Mouse (Mus musculus) heart, embryonic 11.5 days (tissue): ENCODE results near the gene Meaf6. TPM values are rescaled to one million over a fixed set of nuclear protein-coding genes. Genes with fewer than 3 reads are reported as not detected.

Experiments
- ATAC-seq: fragments of 200-750 bp; cut with Nextera tagmentation; replicated peaks from 2 replicates; pipeline ENCODE4 v1.8.0; 2017; ENCODE audit warnings: moderate library complexity; ENCODE audit not compliant: insufficient number of reproducible peaks, low FRiP score, low TSS enrichment
- H3K27ac ChIP-seq: fragments of 300-500 bp; sonication (generic); 2 replicates; pipeline ENCODE4 v1.5.1; 2014; ENCODE audit warnings: mild to moderate bottlenecking, low read depth, low read length
- H3K27me3 ChIP-seq: fragments of 300-500 bp; sonication (generic); 2 replicates; pipeline ENCODE4 v1.6.1; 2014; ENCODE audit warnings: mild to moderate bottlenecking, low read length, mixed read lengths; ENCODE audit not compliant: control insufficient read depth, insufficient read depth
- H3K36me3 ChIP-seq: fragments of 300-500 bp; sonication (generic); 2 replicates; pipeline ENCODE4 v1.6.1; 2014; ENCODE audit warnings: mild to moderate bottlenecking, low read length, moderate library complexity, mixed read lengths; ENCODE audit not compliant: control insufficient read depth, insufficient read depth
- H3K4me1 ChIP-seq: fragments of 300-500 bp; sonication (generic); 2 replicates; pipeline ENCODE4 v1.6.1; 2014; ENCODE audit warnings: low read length; ENCODE audit not compliant: control insufficient read depth, insufficient read depth
- H3K4me2 ChIP-seq: fragments of 300-500 bp; sonication (generic); 2 replicates; pipeline ENCODE4 v1.6.1; 2014; ENCODE audit warnings: mild to moderate bottlenecking, moderate library complexity
- H3K4me3 ChIP-seq: fragments of 300-500 bp; sonication (generic); 2 replicates; pipeline ENCODE4 v1.5.1; 2014; ENCODE audit warnings: low read depth, low read length
- H3K9ac ChIP-seq: fragments of 300-500 bp; sonication (generic); 2 replicates; pipeline ENCODE4 v1.6.1; 2014; ENCODE audit warnings: mild to moderate bottlenecking, low read depth, low read length, moderate library complexity
- H3K9me3 ChIP-seq: fragments of 300-500 bp; sonication (generic); replicated peaks from 2 replicates; pipeline ENCODE4 v1.6.1; 2016; ENCODE audit warnings: low read length; ENCODE audit not compliant: control insufficient read depth
- WGBS: fragments of 180-500 bp; shearing (Covaris S2); extraction: QIAGEN DNeasy Blood & Tissue Kit; methylation state at CpG from one replicate; pipeline ENCODE4 v1.1.7; 2014; ENCODE audit not compliant: insufficient replicate concordance; 5-methylcytosine and 5-hydroxymethylcytosine counted together
- polyA plus RNA-seq: library from polyadenylated mRNA; unstranded; fragments of >200 nt; fragmentation: Nextera tagmentation; extraction: Ambion mirVana; gene quantifications from 2 replicates; pipeline ENCODE4 v1.2.1, GENCODE M21; 2014

Meaf6 gene
- polyA plus RNA-seq, 1 experiment from 2014 or later = 55.4 TPM

DNA sequence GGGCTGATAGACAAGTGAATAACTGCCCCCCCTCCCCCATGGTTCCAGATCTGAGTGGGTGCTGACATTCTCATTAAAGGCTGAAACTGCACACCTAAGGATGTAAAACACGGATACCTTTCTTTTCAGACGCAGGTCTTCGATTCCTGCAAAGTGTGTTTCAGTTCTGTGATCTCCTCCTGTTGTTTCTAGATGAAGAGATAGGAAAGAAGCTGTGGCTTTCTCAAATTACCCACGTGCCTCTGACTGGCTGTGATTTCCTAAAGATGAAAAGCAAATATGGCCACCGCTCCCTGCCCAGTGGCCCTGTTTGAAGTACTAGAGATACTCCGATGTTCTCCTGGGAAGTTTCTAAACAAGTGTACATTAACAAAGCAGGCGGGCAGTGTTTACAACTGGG lies 53.4 kb downstream of the Meaf6 start:
- WGBS = 63% methylated on average over 7 of the region's 7 CpGs
- H3K36me3 ChIP-seq = no peaks in the 10 kb centered on the region
- H3K4me2 ChIP-seq = no peak overlapping the region
- H3K4me1 ChIP-seq = no peaks in the 10 kb centered on the region
- peaks cover 3% of the 10 kb centered on the region; the same call in 1 of the 2 replicates for H3K27me3 ChIP-seq
- H3K9ac ChIP-seq = no peak overlapping the region
- H3K4me3 ChIP-seq = no peak overlapping the region
- H3K27ac ChIP-seq = no peak overlapping the region
- H3K9me3 ChIP-seq = no peaks in the 10 kb centered on the region
- ATAC-seq = no peak

DNA sequence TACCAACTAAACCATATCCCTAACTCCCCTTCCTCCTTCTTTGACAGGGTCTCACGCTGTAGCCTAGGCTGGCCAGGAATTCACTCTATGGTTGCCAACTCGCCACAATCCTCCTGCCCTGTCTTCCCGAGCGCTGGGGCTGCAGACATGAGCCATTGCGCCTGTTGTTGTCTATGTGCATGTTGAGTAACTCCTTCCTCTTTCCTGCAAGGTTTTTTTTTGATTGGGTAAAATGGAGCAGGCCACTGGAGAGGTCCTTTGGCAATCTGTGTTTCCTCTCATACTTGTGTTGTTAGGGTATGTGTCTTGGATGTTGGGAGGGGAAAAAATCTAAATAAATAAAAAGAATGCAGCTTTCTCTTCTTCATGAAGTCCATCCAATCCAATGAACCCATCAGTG lies 59.3 kb downstream of the Meaf6 start:
- H3K9me3 ChIP-seq = 0 out of 2 replicates have a peak, but pooled peaks cover 3% of the 10 kb centered on the region
- no peaks in the 10 kb centered on the region for H3K36me3 ChIP-seq
- H3K9ac ChIP-seq = no peak overlapping the region
- 76% methylated on average over 5 of the region's 5 CpGs for WGBS
- H3K4me1 ChIP-seq = no peaks in the 10 kb centered on the region
- H3K27ac ChIP-seq = no peak overlapping the region
- H3K4me3 ChIP-seq = no peak overlapping the region
- peaks cover 28% of the 10 kb centered on the region for H3K27me3 ChIP-seq
- no peak for ATAC-seq
- no peak overlapping the region for H3K4me2 ChIP-seq

GRCm38 (mm10) chr4:125144627-125145026 lies 59.7 kb downstream of the Meaf6 start:
- H3K27me3 ChIP-seq = peaks cover 28% of the 10 kb centered on the region
- no peaks in the 10 kb centered on the region for H3K4me1 ChIP-seq
- H3K9ac ChIP-seq = no peak overlapping the region
- ATAC-seq = no peak
- no peak overlapping the region for H3K4me3 ChIP-seq
- H3K4me2 ChIP-seq = no peak overlapping the region
- no peaks in the 10 kb centered on the region for H3K36me3 ChIP-seq
- no peak overlapping the region for H3K27ac ChIP-seq
- 0 out of 2 replicates have a peak, but pooled peaks cover 3% of the 10 kb centered on the region for H3K9me3 ChIP-seq
- WGBS = 35% methylated on average over 7 of the region's 7 CpGs

- Histone ChIP-seq H3K27me3 (peaks cover 30% of the 10 kb centered on the region), H3K36me3 (no peaks in the 10 kb centered on the region)
- ATAC-seq = no peak
These were observed 60.3 kb downstream of the Meaf6 start for GRCm38 (mm10) chr4:125145213-125145612.

GRCm38 (mm10) chr4:125147970-125148369 lies 63.0 kb downstream of the Meaf6 start:
- H3K4me2 ChIP-seq = no peak overlapping the region
- 0 out of 2 replicates have a peak, but pooled peaks cover 3% of the 10 kb centered on the region for H3K9me3 ChIP-seq
- ATAC-seq = no peak
- peaks cover 37% of the 10 kb centered on the region for H3K27me3 ChIP-seq
- H3K9ac ChIP-seq = no peak overlapping the region
- no peaks in the 10 kb centered on the region for H3K4me1 ChIP-seq
- H3K36me3 ChIP-seq = no peaks in the 10 kb centered on the region
- no peak overlapping the region for H3K4me3 ChIP-seq
- no peak overlapping the region for H3K27ac ChIP-seq
- WGBS = 78% methylated on average over 4 of the region's 4 CpGs

More at GRCm38 (mm10) chr4:125145213-125145612, 60.3 kb downstream of the Meaf6 start:
- no peaks in the 10 kb centered on the region for H3K4me1 ChIP-seq
- 20% methylated on average over 10 of the region's 10 CpGs for WGBS
- no peak overlapping the region for H3K4me3 ChIP-seq
- no peak overlapping the region for H3K9ac ChIP-seq
- no peak overlapping the region for H3K27ac ChIP-seq
- H3K4me2 ChIP-seq = no peak overlapping the region
- H3K9me3 ChIP-seq = 0 out of 2 replicates have a peak, but pooled peaks cover 3% of the 10 kb centered on the region

DNA sequence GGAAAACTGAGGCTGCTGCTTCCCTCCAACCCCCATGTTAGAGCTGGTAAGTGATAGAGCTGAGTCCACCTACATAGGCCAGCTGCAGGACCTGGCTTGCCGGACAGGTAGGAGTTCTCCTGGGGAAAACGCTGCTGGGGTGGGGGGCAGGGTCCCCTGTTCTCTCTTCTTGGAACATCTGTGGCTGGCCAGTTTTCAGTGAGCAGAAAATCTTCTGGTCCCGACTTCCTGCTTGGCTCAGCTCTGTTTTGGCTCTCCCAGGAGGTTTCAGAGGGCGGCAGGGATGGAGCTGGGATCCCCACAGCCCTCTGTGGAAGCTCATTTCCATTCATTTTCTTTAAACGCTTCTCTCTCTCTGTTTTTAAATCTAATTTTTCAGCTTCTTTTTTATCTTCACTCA lies 64.5 kb downstream of the Meaf6 start:
- no peak for ATAC-seq
- Histone ChIP-seq H3K4me3 (no peak overlapping the region), H3K9me3 (0 out of 2 replicates have a peak, but pooled peaks cover 3% of the 10 kb centered on the region), H3K36me3 (no peaks in the 10 kb centered on the region), H3K4me2 (no peak overlapping the region), H3K27ac (no peak overlapping the region), H3K27me3 (peaks cover 28% of the 10 kb centered on the region), H3K4me1 (no peaks in the 10 kb centered on the region), H3K9ac (no peak overlapping the region)
- WGBS = 41% methylated on average over 5 of the region's 5 CpGs

DNA sequence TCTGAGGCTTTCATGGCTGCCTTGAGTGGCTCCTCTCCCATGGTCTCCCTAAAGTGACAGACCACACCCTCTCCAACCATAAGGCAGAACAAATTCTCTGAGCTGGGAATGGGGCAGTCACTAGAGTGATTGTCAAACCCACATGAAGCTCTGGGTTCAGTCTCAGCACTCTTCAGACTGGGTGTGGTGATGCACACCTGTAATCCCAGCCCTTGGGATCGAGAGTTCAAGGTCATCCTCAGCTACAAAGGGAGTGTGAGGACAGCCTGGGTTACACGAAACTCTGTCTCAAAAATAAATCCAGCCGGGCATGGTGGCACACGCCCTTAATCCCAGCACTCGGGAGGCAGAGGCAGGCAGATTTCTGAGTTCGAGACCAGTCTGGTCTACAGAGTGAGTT lies 67.5 kb downstream of the Meaf6 start:
- Histone ChIP-seq H3K27me3 (peaks cover 12% of the 10 kb centered on the region), H3K9me3 (0 out of 2 replicates have a peak, but pooled peaks cover 3% of the 10 kb centered on the region), H3K4me2 (no peak overlapping the region), H3K27ac (no peak overlapping the region), H3K9ac (no peak overlapping the region), H3K4me1 (no peaks in the 10 kb centered on the region), H3K4me3 (no peak overlapping the region), H3K36me3 (no peaks in the 10 kb centered on the region)
- 80% methylated on average over 6 of the region's 6 CpGs for WGBS
- ATAC-seq = no peak

- 64% methylated on average over 4 of the region's 4 CpGs for WGBS
- H3K4me3 ChIP-seq = no peak overlapping the region
- H3K9me3 ChIP-seq = no peaks in the 10 kb centered on the region
- no peak overlapping the region for H3K27ac ChIP-seq
- H3K9ac ChIP-seq = no peak overlapping the region
- no peaks in the 10 kb centered on the region for H3K36me3 ChIP-seq
- no peak for ATAC-seq
- no peaks in the 10 kb centered on the region for H3K4me1 ChIP-seq
- peaks cover 12% of the 10 kb centered on the region for H3K27me3 ChIP-seq
- H3K4me2 ChIP-seq = no peak overlapping the region
These were observed 68.8 kb downstream of the Meaf6 start for GRCm38 (mm10) chr4:125153659-125154241.

- no peaks in the 10 kb centered on the region for H3K9me3 ChIP-seq
- H3K27me3 ChIP-seq = peaks cover 9% of the 10 kb centered on the region
- H3K36me3 ChIP-seq = no peaks in the 10 kb centered on the region
- no peak overlapping the region for H3K4me3 ChIP-seq
- ATAC-seq = no peak
- H3K4me1 ChIP-seq = no peaks in the 10 kb centered on the region
- 77% methylated on average over 5 of the region's 5 CpGs for WGBS
- no peak overlapping the region for H3K4me2 ChIP-seq
- no peak overlapping the region for H3K27ac ChIP-seq
- no peak overlapping the region for H3K9ac ChIP-seq
These were observed 70.7 kb downstream of the Meaf6 start for GRCm38 (mm10) chr4:125155646-125156045.
